Mouse (Mus musculus) small intestine, adult 2 months (tissue): ENCODE results near the gene Mfsd5.

Experiments used
- CTCF ChIP-seq: fragments of 200-500 bp; IDR thresholded peaks from 2 replicates; pipeline ENCODE4 v1.5.1; 2012; ENCODE audit warnings: low read depth, mild to moderate bottlenecking, control low read depth, inconsistent platforms, low read length, moderate library complexity, mixed read lengths; ENCODE audit not compliant: insufficient replicate concordance, insufficient read length; ENCODE audit errors: extremely low read depth
- POLR2A ChIP-seq: fragments of 200-500 bp; IDR thresholded peaks from 2 replicates; pipeline ENCODE4 v1.6.1; 2012; ENCODE audit warnings: low read depth, mild to moderate bottlenecking, control low read depth, inconsistent platforms, low read length, moderate library complexity

- TF ChIP-seq POLR2A (no peak), CTCF (no peak)
Observed at GRCm38 (mm10) chr15:102296368-102297006, 17.2 kb downstream of the Mfsd5 start.
